Mouse (Mus musculus) CH12.LX (cell line): ENCODE measurements at regions not wholly inside any gene's neighbourhood (a gene's known extent, or its start where the extent isn't known, plus 50 kb on each side); places are given as distances from the start of the nearest gene placed in this dataset.

Experiments
- DNase-seq: peaks from one replicate; pipeline ENCODE4 v3.0.0-alpha.2; 2013; ENCODE audit errors: extremely low read depth
- H3K27ac ChIP-seq: 2 replicates; pipeline ENCODE4 v1.5.1; 2012; ENCODE audit warnings: low read depth, mild to moderate bottlenecking, control low read depth, moderate library complexity; ENCODE audit not compliant: insufficient read depth
- H3K27me3 ChIP-seq: replicated peaks from 2 replicates; pipeline ENCODE3; 2012; ENCODE audit warnings: inconsistent platforms
- H3K36me3 ChIP-seq, 2 experiments: replicated peaks in 1 of 2; 2 replicates each; pipeline versions ENCODE3 to v1.6.1; 2012; ENCODE audit warnings: inconsistent platforms in 1 of 2, low read length in 1 of 2, mild to moderate bottlenecking in 1 of 2, mixed read lengths in 1 of 2, moderate library complexity in 1 of 2; ENCODE audit not compliant: control insufficient read depth in 1 of 2, insufficient read depth in 1 of 2
- H3K4me1 ChIP-seq, 2 experiments: 2 replicates each; pipeline ENCODE4 v1.6.1; 2012; ENCODE audit warnings: inconsistent platforms in 1 of 2, moderate library complexity in 1 of 2; ENCODE audit not compliant: insufficient read depth in 2 of 2, control insufficient read depth in 1 of 2
- H3K4me2 ChIP-seq: 2 replicates; pipeline ENCODE4 v1.6.1; 2012; ENCODE audit warnings: low read depth, mild to moderate bottlenecking, control low read depth; ENCODE audit not compliant: poor library complexity, insufficient read depth, severe bottlenecking
- H3K4me3 ChIP-seq, 3 experiments: fragments of 150-350 bp in 1 of 3; sonication (generic) in 1 of 3; replicated peaks in 1 of 3; 2 replicates each; pipeline versions ENCODE3 to v1.5.1; 2011 to 2012; ENCODE audit warnings: low read depth in 2 of 3, low read length in 2 of 3, mild to moderate bottlenecking in 2 of 3, moderate library complexity in 2 of 3, control low read depth in 1 of 3, improper control_type of control experiment in 1 of 3, inconsistent platforms in 1 of 3, mixed read lengths in 1 of 3; ENCODE audit not compliant: poor library complexity in 1 of 3
- H3K79me2 ChIP-seq: replicated peaks from 2 replicates; pipeline ENCODE4 v1.6.1; 2012; ENCODE audit warnings: mild to moderate bottlenecking, moderate library complexity; ENCODE audit not compliant: control insufficient read depth, poor library complexity, insufficient read depth, severe bottlenecking; ENCODE audit errors: extremely low read depth
- H3K9ac ChIP-seq: 2 replicates; pipeline ENCODE4 v1.6.1; 2012; ENCODE audit warnings: low read depth, mild to moderate bottlenecking, control low read depth, moderate library complexity; ENCODE audit not compliant: insufficient read depth
- H3K9me3 ChIP-seq: replicated peaks from 2 replicates; pipeline ENCODE3; 2012; ENCODE audit warnings: low read length, inconsistent platforms, mixed read lengths
- BHLHE40 ChIP-seq: IDR thresholded peaks from 2 replicates; pipeline ENCODE4 v1.6.1; 2011; ENCODE audit warnings: mild to moderate bottlenecking, low read depth, low read length, improper control_type of control experiment
- E2F4 ChIP-seq: IDR thresholded peaks from 2 replicates; pipeline ENCODE4 v1.6.1; 2011; ENCODE audit warnings: low read depth, low read length, improper control_type of control experiment; ENCODE audit not compliant: insufficient replicate concordance
- JUN ChIP-seq: IDR thresholded peaks from 2 replicates; pipeline ENCODE4 v1.6.1; 2011; ENCODE audit warnings: low read depth, mild to moderate bottlenecking, low read length, improper control_type of control experiment, moderate library complexity; ENCODE audit not compliant: insufficient read depth
- MAX ChIP-seq: IDR thresholded peaks from 2 replicates; pipeline ENCODE4 v1.6.1; 2011; ENCODE audit warnings: low read length, improper control_type of control experiment
- MAZ ChIP-seq: IDR thresholded peaks from 2 replicates; pipeline ENCODE4 v1.6.1; 2012; ENCODE audit warnings: low read depth, mild to moderate bottlenecking, inconsistent platforms, low read length, improper control_type of control experiment, moderate library complexity
- MEF2A ChIP-seq: IDR thresholded peaks from 2 replicates; pipeline ENCODE4 v1.6.1; 2014; ENCODE audit warnings: low read depth, mild to moderate bottlenecking, inconsistent platforms, low read length, improper control_type of control experiment, borderline replicate concordance
- MXI1 ChIP-seq: IDR thresholded peaks from 2 replicates; pipeline ENCODE4 v1.6.1; 2011; ENCODE audit warnings: mild to moderate bottlenecking, low read depth, low read length, improper control_type of control experiment
- MYC ChIP-seq: IDR thresholded peaks from 2 replicates; pipeline ENCODE4 v1.6.1; 2011; ENCODE audit warnings: low read depth, mild to moderate bottlenecking, improper control_type of control experiment, low read length
- NELFE ChIP-seq: IDR thresholded peaks from 2 replicates; pipeline ENCODE4 v1.6.1; 2011; ENCODE audit warnings: low read depth, low read length, improper control_type of control experiment
- NRF1 ChIP-seq: IDR thresholded peaks from 2 replicates; pipeline ENCODE4 v1.6.1; 2014; ENCODE audit warnings: low read depth, mild to moderate bottlenecking, inconsistent platforms, low read length, improper control_type of control experiment, moderate library complexity
- PAX5 ChIP-seq: IDR thresholded peaks from 2 replicates; pipeline ENCODE4 v1.6.1; 2012; ENCODE audit warnings: low read length, inconsistent platforms, mixed read lengths
- POLR2A ChIP-seq: IDR thresholded peaks from 2 replicates; pipeline ENCODE4 v1.6.1; 2011; ENCODE audit warnings: low read depth, mild to moderate bottlenecking, improper control_type of control experiment, low read length
- RAD21 ChIP-seq: IDR thresholded peaks from 2 replicates; pipeline ENCODE4 v1.6.1; 2011; ENCODE audit warnings: low read depth, mild to moderate bottlenecking, low read length, improper control_type of control experiment, moderate library complexity
- RCOR1 ChIP-seq: conservative IDR thresholded peaks from 2 replicates; pipeline ENCODE4 v1.6.1; 2012; ENCODE audit warnings: low read depth, mild to moderate bottlenecking, inconsistent platforms, low read length, improper control_type of control experiment
- SIN3A ChIP-seq: IDR thresholded peaks from 2 replicates; pipeline ENCODE4 v1.6.1; 2012; ENCODE audit warnings: low read length, improper control_type of control experiment, inconsistent platforms
- TCF12 ChIP-seq: IDR thresholded peaks from 2 replicates; pipeline ENCODE4 v1.6.1; 2014; ENCODE audit warnings: low read depth, mild to moderate bottlenecking, inconsistent platforms, low read length, improper control_type of control experiment
- ZC3H11A ChIP-seq: IDR thresholded peaks from 2 replicates; pipeline ENCODE4 v1.6.1; 2012; ENCODE audit warnings: low read depth, mild to moderate bottlenecking, inconsistent platforms, low read length, improper control_type of control experiment
- dilution Hi-C: fragments of 300-500 bp; cut with MboI; formaldehyde crosslinking; loops from 2 replicates; pipeline ENCODE4 v1.14.3; 2020; ENCODE audit warnings: low sequenced_read_pairs; ENCODE audit not compliant: extremely low pct_unique_long_range_greater_than_20kb, extremely low pct_ligation_motif_present
- in situ Hi-C: fragments of 300-500 bp; cut with MboI; formaldehyde crosslinking; loops from 3 replicates; pipeline ENCODE4 v1.14.3; 2019; ENCODE audit warnings: low sequenced_read_pairs, low pct_ligation_motif_present, low pct_unique_long_range_greater_than_20kb, mixed read lengths

DNA sequence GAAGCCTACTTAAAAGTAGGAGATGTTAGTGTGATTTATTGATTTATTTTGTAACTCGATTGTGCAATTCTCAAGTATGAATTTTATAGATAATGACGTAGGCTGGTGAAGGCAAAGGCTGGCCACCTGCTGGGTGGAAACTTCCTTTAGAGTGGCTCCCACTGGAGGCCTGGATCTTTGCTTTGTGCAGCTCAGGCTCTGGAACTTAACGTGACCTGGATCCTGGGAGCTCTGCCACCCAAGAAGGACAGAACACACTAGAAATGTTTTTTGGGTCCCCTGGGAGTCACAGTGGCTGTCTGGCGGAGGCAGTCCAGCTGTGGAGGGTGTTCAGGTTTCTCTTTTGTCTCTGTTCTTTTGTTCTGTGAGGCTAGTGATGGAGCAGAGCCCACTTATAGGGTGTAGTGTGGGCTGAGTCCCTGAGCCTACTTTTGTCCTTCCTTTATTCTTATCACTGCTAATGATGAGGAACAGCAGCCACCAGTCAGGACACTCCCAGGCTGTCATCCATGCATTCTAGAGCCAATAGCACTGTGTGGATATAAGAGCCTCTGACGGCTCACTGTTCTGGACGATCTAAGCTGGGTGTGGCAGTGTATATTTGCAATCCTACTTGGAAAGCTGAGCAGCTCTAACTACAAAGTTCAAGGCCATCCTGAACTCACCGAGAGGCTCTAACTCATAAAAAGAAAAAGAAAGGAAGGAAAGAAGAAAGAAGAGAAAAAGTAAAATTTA, 82.3 kb downstream of the Snrpe start:
- dilution Hi-C loops = no loop called here
- H3K4me2 ChIP-seq = no peak overlapping the region
- H3K4me3 ChIP-seq = no peak overlapping the region
- peaks cover 55% of the 10 kb centered on the region for H3K27me3 ChIP-seq
- H3K36me3 ChIP-seq = no peaks in the 10 kb centered on the region
- peaks cover 12% of the 10 kb centered on the region for H3K9me3 ChIP-seq
- TF ChIP-seq BHLHE40 (no peak), RCOR1 (no peak)
- TF ChIP-seq, all 38 proteins: peak for 0
- no peak for DNase-seq
- in situ Hi-C loops = no loop called here
- H3K27ac ChIP-seq = no peak overlapping the region
- no peak overlapping the region for H3K9ac ChIP-seq
- no peaks in the 10 kb centered on the region for H3K4me1 ChIP-seq
- H3K79me2 ChIP-seq = no peaks in the 10 kb centered on the region

DNA sequence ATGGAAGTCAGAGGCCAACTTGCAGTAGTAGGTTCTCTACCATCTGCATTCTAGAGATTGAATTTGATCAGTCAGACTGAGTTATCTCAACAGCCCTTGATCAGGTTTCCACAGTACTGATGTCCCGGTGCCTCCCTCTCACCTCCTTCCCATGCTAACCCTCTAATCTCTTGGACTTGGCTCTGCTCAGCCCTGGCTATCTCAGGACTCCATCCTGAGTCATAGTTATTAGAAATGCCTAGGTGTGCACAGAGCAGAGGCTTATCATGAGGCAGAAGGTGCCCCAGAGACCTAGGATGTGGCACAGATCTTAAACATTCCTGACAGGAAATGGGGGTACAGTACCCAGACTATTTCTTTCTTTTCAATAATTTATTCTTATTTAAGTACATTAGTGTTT, 87.3 kb downstream of the Snrpe start:
- H3K79me2 ChIP-seq = no peaks in the 10 kb centered on the region
- no peak for TF ChIP-seq E2F4
- no peak for TF ChIP-seq MXI1
- TF ChIP-seq POLR2A = no peak
- TF ChIP-seq MAZ = no peak
- TF ChIP-seq NRF1 = no peak
- TF ChIP-seq MAX = no peak
- no peak for TF ChIP-seq SIN3A
- TF ChIP-seq TCF12 = no peak
- no peak for TF ChIP-seq MYC
- no peak for TF ChIP-seq RAD21
- no peak for TF ChIP-seq JUN
- TF ChIP-seq RCOR1 = no peak
- TF ChIP-seq ZC3H11A = no peak
- TF ChIP-seq PAX5 = no peak
- no peak for TF ChIP-seq NELFE
- TF ChIP-seq MEF2A = no peak
- dilution Hi-C loops = no loop called here

More for the DNA sequence above, 87.3 kb downstream of the Snrpe start:
- no peaks in the 10 kb centered on the region for H3K36me3 ChIP-seq
- in situ Hi-C loops = no loop called here
- no peak for DNase-seq
- H3K9me3 ChIP-seq = peaks cover 6% of the 10 kb centered on the region
- no peak overlapping the region for H3K4me2 ChIP-seq
- H3K27ac ChIP-seq = no peak overlapping the region
- no peaks in the 10 kb centered on the region for H3K4me1 ChIP-seq
- H3K4me3 ChIP-seq = no peak overlapping the region
- H3K9ac ChIP-seq = no peak overlapping the region
- H3K27me3 ChIP-seq = peaks cover 66% of the 10 kb centered on the region
